Mouse (Mus musculus): Measurements from ENCODE around the gene Micall1. TPM values are rescaled to one million over a fixed set of nuclear protein-coding genes. Genes with fewer than 3 reads are reported as not detected.

The Micall1 gene
- polyA plus RNA-seq, 1 experiment from 2014 or later = 9.1 TPM

DNA sequence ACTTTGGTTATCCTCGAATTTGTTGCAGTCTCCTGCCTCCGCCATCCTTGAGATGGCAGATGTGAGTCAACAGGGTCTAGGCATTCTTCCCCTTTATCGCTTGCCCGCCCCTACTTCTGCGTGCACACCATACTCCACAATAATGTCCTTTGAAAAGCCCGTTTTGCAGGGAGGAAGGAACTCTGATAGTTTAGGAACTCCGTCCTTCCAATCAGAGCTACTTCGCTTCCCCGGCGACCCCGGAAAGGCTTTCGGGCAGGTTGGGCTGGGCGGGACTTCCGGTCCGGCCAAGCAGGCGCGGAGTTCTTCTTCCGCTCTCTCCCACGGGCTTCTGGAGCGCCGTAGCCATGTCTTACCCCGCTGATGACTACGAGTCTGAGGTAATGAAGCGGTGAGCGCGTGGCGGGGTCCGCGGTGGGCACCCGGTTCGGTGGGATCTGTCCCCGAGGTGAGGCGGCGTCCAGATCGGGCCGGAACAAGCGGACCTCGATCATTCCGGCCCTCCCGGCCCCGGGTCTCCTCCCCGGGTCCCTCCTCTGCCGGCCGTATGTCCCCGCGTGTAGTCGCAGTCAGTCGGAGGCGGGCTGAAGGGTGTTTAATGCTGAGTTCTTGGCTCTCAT is 33.7 kb upstream of the Micall1 start, which contains the start of gene Eif3l:
Gene Eif3l, plus strand, starts transcription at position 267 of the 620 bp plus-strand sequence.
- Histone ChIP-seq H3K36me3 (ENCODE audit: insufficient read depth, low read length) (peaks cover 26% of the 10 kb centered on the region; the same call in 1 of the 2 replicates), H3K4me2 (replicated peaks; ENCODE audit: low read depth, low read length) (peak within 1 kb of the TSS; percentile 88), H3K27ac (ENCODE audit: low read length) (peak within 1 kb of the TSS; percentile 83), H3K4me3 (ENCODE audit: low read depth, low read length) (peak within 1 kb of the TSS; percentile 78), H3K9me3 (ENCODE audit: low read length) (no peaks in the 10 kb centered on the region), H3K4me1 (ENCODE audit: insufficient read depth, low read depth, low read length) (0 out of 2 replicates have a peak, but pooled peaks cover 3% of the 10 kb centered on the region), H3K27me3 (replicated peaks; ENCODE audit: insufficient read depth, low read length) (no peaks in the 10 kb centered on the region), H3K9ac (replicated peaks; ENCODE audit: low read depth) (peak within 1 kb of the TSS; percentile 89)
- peak; percentile 44; the same call in 1 of the 2 replicates for TF ChIP-seq EP300 (IDR thresholded peaks at IDR 0.05)
- TF ChIP-seq CTCF (IDR thresholded peaks at IDR 0.05) = peak; percentile 43; the same call in 1 of the 2 replicates
- peak; percentile 94 for DNase-seq (ENCODE audit: low spot score)
- peak; percentile 93 for ATAC-seq
- WGBS = under 1% methylated on average over 43 of the region's 49 CpGs

DNA sequence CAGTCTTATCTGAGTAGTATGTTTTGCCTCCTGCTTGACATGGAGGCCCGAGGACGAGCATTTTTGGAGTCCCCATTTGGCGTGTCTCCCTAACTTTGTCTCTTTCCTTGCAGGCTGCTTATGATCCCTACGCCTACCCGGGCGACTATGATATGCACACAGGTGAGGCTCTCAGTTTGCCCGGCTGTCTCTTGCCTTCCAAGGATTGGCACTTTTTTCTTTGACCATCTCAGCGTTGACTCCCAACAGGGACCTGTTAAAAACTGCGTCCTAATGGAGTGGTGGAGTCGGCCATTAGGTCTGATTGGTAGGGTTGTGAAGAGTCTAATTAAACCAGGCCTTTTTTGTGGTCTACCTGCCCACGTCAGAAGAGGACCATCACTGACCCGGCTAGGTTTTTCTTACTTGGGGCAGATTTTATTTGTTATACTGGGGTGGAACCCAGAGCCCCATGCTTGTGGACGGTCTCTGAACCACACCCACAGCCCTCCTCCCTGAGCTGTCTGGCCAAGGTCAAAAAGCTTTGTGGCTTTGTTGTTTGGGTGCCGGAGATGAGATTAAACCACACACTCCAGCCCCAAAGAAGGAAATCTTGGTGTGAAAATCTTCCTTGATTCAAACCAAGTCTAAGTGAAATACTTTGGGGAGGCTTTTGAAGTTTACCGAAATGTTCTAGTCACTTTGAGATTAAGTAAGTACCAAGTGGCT is 32.9 kb upstream of the Micall1 start:
- peak overlapping the region; percentile 89 for H3K9ac ChIP-seq (replicated peaks; ENCODE audit: low read depth)
- TF ChIP-seq EP300 (IDR thresholded peaks at IDR 0.05) (no peak), CTCF (IDR thresholded peaks at IDR 0.05) (no peak)
- H3K27me3 ChIP-seq (replicated peaks; ENCODE audit: insufficient read depth, low read length) = no peaks in the 10 kb centered on the region
- peaks cover 29% of the 10 kb centered on the region for H3K36me3 ChIP-seq (ENCODE audit: insufficient read depth, low read length)
- peak overlapping the region; percentile 88 for H3K4me2 ChIP-seq (replicated peaks; ENCODE audit: low read depth, low read length)
- 29% methylated on average over 15 of the region's 15 CpGs for WGBS
- no peak for ATAC-seq
- H3K27ac ChIP-seq (ENCODE audit: low read length) = peak overlapping the region; percentile 83; the same call in 1 of the 2 replicates
- 0 out of 2 replicates have a peak, but pooled peaks cover 3% of the 10 kb centered on the region for H3K4me1 ChIP-seq (ENCODE audit: insufficient read depth, low read depth, low read length)
- peak overlapping the region; percentile 78 for H3K4me3 ChIP-seq (ENCODE audit: low read depth, low read length)
- DNase-seq (ENCODE audit: low spot score) = no peak
- no peaks in the 10 kb centered on the region for H3K9me3 ChIP-seq (ENCODE audit: low read length)

DNA sequence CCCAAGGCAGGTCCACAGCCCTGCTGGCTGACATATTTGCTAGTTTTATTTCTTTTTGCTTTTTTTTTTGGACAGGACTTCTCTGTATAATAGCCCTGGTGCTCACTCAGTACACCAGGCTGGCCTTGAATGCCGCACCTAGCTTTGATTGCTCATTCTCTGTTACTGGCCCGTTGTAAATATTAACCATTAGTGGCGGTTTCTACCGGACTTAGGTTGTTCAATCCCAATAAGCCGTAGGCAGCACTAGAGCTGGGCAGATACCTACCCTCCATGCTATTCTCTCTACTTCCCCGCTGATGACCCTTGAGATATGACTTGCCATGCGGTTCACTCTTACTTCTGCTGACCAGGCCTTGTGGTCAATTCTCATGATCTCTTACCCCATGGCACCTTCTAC is 29.1 kb upstream of the Micall1 start:
- WGBS = 95% methylated on average over 7 of the region's 7 CpGs
- Histone ChIP-seq H3K9me3 (ENCODE audit: low read length) (no peaks in the 10 kb centered on the region), H3K9ac (replicated peaks; ENCODE audit: low read depth) (no peak overlapping the region), H3K4me2 (replicated peaks; ENCODE audit: low read depth, low read length) (no peak overlapping the region), H3K36me3 (ENCODE audit: insufficient read depth, low read length) (peaks cover 64% of the 10 kb centered on the region), H3K27me3 (replicated peaks; ENCODE audit: insufficient read depth, low read length) (no peaks in the 10 kb centered on the region), H3K4me3 (ENCODE audit: low read depth, low read length) (no peak overlapping the region), H3K27ac (ENCODE audit: low read length) (no peak overlapping the region), H3K4me1 (ENCODE audit: insufficient read depth, low read depth, low read length) (0 out of 2 replicates have a peak, but pooled peaks cover 3% of the 10 kb centered on the region)
- TF ChIP-seq EP300 (IDR thresholded peaks at IDR 0.05) (no peak), CTCF (IDR thresholded peaks at IDR 0.05) (no peak)
- DNase-seq (ENCODE audit: low spot score) = no peak
- no peak for ATAC-seq

DNA sequence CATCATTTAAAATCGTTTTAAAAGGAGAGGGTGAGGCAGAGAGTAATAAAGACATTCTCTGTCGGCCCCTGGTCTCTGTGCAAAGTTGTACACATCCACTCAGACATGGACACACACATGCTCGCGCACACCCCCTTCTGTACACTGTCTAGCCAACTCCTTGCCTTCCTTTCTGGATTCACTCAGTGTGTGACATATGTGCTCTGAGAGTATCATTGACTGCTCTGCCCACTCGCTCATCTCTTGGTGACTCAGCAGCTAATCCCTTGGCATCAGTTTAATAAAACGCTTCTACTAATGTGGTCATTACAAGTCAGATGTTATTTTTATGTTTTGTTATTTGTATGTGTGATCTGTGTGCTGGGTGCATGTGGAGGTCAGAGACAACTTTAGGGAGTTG is 16.4 kb upstream of the Micall1 start:
- Histone ChIP-seq H3K9ac (replicated peaks; ENCODE audit: low read depth) (no peak overlapping the region), H3K4me2 (replicated peaks; ENCODE audit: low read depth, low read length) (no peak overlapping the region), H3K9me3 (ENCODE audit: low read length) (no peaks in the 10 kb centered on the region), H3K4me3 (ENCODE audit: low read depth, low read length) (no peak overlapping the region), H3K36me3 (ENCODE audit: insufficient read depth, low read length) (peaks cover 42% of the 10 kb centered on the region; the same call in 1 of the 2 replicates), H3K27me3 (replicated peaks; ENCODE audit: insufficient read depth, low read length) (no peaks in the 10 kb centered on the region), H3K27ac (ENCODE audit: low read length) (no peak overlapping the region), H3K4me1 (ENCODE audit: insufficient read depth, low read depth, low read length) (no peaks in the 10 kb centered on the region)
- no peak for DNase-seq (ENCODE audit: low spot score)
- no peak for ATAC-seq
- 90% methylated on average over 6 of the region's 6 CpGs for WGBS
- TF ChIP-seq EP300 (IDR thresholded peaks at IDR 0.05) (no peak), CTCF (IDR thresholded peaks at IDR 0.05) (no peak)

DNA sequence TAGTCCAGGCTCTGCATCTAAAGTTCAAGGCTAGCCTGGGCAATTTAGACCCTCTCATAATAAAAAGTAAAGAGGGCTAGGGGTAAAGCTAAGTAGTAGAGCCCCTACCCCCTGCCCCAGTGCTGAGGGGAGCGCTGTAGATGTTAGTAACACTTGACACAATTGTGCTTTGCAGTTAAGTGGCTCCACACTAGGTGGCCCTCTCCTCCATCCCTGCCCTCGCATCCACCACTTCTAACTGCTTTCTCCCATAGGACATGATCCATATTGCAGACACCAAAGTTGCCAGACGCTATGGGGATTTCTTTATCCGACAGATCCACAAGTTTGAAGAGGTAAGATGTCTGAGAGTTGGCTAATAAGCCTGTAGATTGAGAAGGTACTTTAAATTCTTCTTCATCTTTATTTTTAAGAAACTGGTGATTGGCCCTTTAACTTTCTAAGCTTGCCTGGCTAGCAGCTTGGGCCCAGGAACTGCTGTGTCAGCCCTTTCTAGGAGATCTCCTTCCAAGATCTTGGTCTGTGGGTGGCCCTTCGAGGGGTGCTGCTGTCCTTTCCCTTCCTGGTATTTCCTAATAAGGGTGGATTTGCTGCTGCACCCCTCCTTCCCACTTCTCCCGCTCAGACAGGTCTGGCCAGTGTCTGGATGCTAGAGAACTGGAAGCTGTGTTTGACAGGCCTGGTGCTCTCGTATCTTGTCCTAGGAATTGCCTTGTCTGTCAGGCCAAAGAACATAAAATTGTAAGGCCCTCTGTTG is 15.4 kb upstream of the Micall1 start:
- no peak overlapping the region for H3K9ac ChIP-seq (replicated peaks; ENCODE audit: low read depth)
- peak; percentile 82 for DNase-seq (ENCODE audit: low spot score)

DNA sequence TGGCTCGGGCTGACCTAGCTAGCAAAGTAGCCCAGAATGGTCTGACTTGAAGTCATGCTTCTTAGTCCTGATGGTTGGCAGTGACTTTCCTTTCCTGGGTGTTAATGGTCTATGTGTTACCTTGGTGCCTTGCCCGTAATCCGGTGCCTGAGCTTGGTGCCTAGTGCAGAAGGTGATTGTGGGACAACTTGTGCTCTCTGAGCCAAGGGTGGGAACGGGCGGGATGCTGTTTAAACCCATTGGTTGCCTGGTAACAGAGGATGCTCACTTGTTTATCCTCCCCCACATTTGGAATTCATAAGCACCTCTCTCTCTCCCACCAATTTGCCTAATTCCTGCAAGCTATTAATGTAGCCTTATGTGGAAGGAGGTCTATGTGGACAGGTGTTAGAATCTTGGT is 13.2 kb upstream of the Micall1 start:
- 87% methylated on average over 5 of the region's 5 CpGs for WGBS
- Histone ChIP-seq H3K4me1 (ENCODE audit: insufficient read depth, low read depth, low read length) (peaks cover 19% of the 10 kb centered on the region), H3K27me3 (replicated peaks; ENCODE audit: insufficient read depth, low read length) (no peaks in the 10 kb centered on the region), H3K36me3 (ENCODE audit: insufficient read depth, low read length) (peaks cover 28% of the 10 kb centered on the region; the same call in 1 of the 2 replicates), H3K4me2 (replicated peaks; ENCODE audit: low read depth, low read length) (no peak overlapping the region), H3K9ac (replicated peaks; ENCODE audit: low read depth) (no peak overlapping the region), H3K27ac (ENCODE audit: low read length) (no peak overlapping the region), H3K9me3 (ENCODE audit: low read length) (no peaks in the 10 kb centered on the region), H3K4me3 (ENCODE audit: low read depth, low read length) (no peak overlapping the region)
- ATAC-seq = no peak
- no peak for TF ChIP-seq EP300 (IDR thresholded peaks at IDR 0.05)
- TF ChIP-seq CTCF (IDR thresholded peaks at IDR 0.05) = no peak
- DNase-seq (ENCODE audit: low spot score) = no peak

More for the DNA sequence above, 15.4 kb upstream of the Micall1 start:
- 57% methylated on average over 7 of the region's 7 CpGs for WGBS
- H3K27ac ChIP-seq (ENCODE audit: low read length) = no peak overlapping the region
- H3K9me3 ChIP-seq (ENCODE audit: low read length) = no peaks in the 10 kb centered on the region
- peaks cover 38% of the 10 kb centered on the region; the same call in 1 of the 2 replicates for H3K36me3 ChIP-seq (ENCODE audit: insufficient read depth, low read length)
- no peaks in the 10 kb centered on the region for H3K27me3 ChIP-seq (replicated peaks; ENCODE audit: insufficient read depth, low read length)
- H3K4me1 ChIP-seq (ENCODE audit: insufficient read depth, low read depth, low read length) = peaks cover 6% of the 10 kb centered on the region
- no peak overlapping the region for H3K4me2 ChIP-seq (replicated peaks; ENCODE audit: low read depth, low read length)
- ATAC-seq = peak; percentile 50
- no peak overlapping the region for H3K4me3 ChIP-seq (ENCODE audit: low read depth, low read length)
- no peak for TF ChIP-seq EP300 (IDR thresholded peaks at IDR 0.05)
- peak; percentile 89 for TF ChIP-seq CTCF (IDR thresholded peaks at IDR 0.05)
